ENCODE assay signal across 18 mouse cellular contexts in the genomic region with DNA sequence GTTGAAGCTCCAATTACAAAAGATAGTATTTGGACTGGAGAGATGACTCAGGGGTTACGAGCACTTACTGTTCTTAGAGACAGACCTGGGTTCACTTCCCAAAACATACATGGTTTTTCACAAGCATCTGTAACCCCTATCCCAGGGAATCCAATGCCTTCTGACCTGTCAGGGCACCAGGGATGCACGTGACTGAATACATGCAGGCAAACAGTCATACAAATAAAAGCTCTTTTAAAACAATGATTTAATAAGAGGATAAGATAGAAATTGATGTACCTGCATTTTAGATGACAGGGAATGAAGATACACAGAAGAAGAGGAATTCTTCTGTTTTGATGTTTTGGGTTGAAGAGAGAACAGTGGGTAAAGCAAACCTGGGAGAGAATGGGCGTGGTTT.
"Had no signal": no experiment of that assay in that cellular context is flagged by ENCODE, and none has a peak within 500 bp of the region (broad histone marks: within the 10 kb centered on the region; RNA-seq: fewer than 3 reads in every experiment).

No protein-coding gene starts in this region.

- H3K27me3 ChIP-seq: kidney, embryonic 15.5 days; limb, embryonic 13.5 days; liver, embryonic 12.5 days; liver, embryonic 15.5 days; lung, embryonic 15.5 days; midbrain, embryonic 15.5 days had no signal

- H3K4me3 ChIP-seq: kidney, embryonic 15.5 days; limb, embryonic 10.5 days; limb, embryonic 13.5 days; liver, embryonic 12.5 days; liver, embryonic 15.5 days; lung, embryonic 15.5 days; megakaryocyte, embryonic 14.5 days; midbrain, embryonic 15.5 days had no signal

- H3K9me3 ChIP-seq: kidney, embryonic 15.5 days; limb, embryonic 10.5 days; limb, embryonic 13.5 days; liver, embryonic 12.5 days; liver, embryonic 15.5 days; lung, embryonic 15.5 days; megakaryocyte, embryonic 14.5 days; midbrain, embryonic 15.5 days had no signal

- ATAC-seq: liver, embryonic 12.5 days had no signal

- H3K9ac ChIP-seq: kidney, embryonic 15.5 days; limb, embryonic 13.5 days; liver, embryonic 12.5 days; liver, embryonic 15.5 days; lung, embryonic 15.5 days; midbrain, embryonic 15.5 days had no signal

- H3K4me2 ChIP-seq: kidney, embryonic 15.5 days; limb, embryonic 13.5 days; liver, embryonic 12.5 days; liver, embryonic 15.5 days; lung, embryonic 15.5 days; midbrain, embryonic 11.5 days; midbrain, embryonic 15.5 days had no signal

- H3K27ac ChIP-seq: kidney, embryonic 15.5 days; limb, embryonic 10.5 days; limb, embryonic 13.5 days; liver, embryonic 12.5 days; liver, embryonic 15.5 days; lung, embryonic 15.5 days; midbrain, embryonic 15.5 days; stomach, postnatal 0 days had no signal

- H3K36me3 ChIP-seq: kidney, embryonic 15.5 days; limb, embryonic 10.5 days; limb, embryonic 13.5 days; liver, embryonic 12.5 days; liver, embryonic 15.5 days; lung, embryonic 15.5 days; midbrain, embryonic 15.5 days had no signal

- H3K4me1 ChIP-seq: kidney, embryonic 15.5 days; limb, embryonic 10.5 days; liver, embryonic 12.5 days; liver, embryonic 15.5 days; megakaryocyte, embryonic 14.5 days had no signal

- DNase-seq: kidney, adult 8-10 months; kidney, postnatal 10 days; kidney, postnatal 36 days; liver; lung, adult 18-20 months; lung, postnatal 36 days; thymus, adult 2 months; thymus, postnatal 25 days had no signal
